Mouse (Mus musculus): ENCODE results near the gene Ptchd1.

DNA sequence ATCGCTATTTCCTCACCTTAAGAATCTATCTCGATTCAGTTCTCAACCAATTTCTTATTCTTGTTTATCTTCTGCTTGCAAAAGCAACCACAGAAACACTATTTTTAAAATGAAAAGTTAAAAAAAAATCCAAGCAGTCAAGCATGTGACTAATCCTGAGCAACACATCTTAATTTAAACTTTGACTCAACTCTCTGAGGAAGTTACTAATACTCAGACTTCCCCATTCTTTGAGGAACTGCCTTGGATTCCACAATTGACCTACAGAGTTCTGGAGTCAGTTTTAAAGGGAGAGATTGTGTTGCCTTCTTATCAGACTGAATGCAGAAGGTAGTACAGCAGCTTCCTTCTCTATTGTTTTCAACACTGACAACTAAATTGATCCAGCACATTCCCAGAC is 39.0 kb downstream of the Ptchd1 start:
- TF ChIP-seq CTCF (conservative IDR thresholded peaks at IDR 0.05; ENCODE audit: insufficient read depth, insufficient read length, low read depth, low read length) (no peak), POLR2A (IDR thresholded peaks at IDR 0.05; ENCODE audit: low read depth, low read length) (no peak)

All from kidney, adult 2 months (tissue).